Mouse (Mus musculus) stomach, embryonic 15.5 days (tissue): ENCODE data around the gene Slc7a14. TPM values are rescaled to one million over a fixed set of nuclear protein-coding genes. Genes with fewer than 3 reads are reported as not detected.
"Not testable (repeated sequence)": the region's sequence is repeated elsewhere in the genome, so short reads cannot be mapped to it uniquely, and the experiment has no call there.

ENCODE experiments used
- ATAC-seq: fragments of 200-750 bp; cut with Nextera tagmentation; 2 replicates; pipeline ENCODE4 v1.8.0; 2017; ENCODE audit warnings: low read depth, moderate number of reproducible peaks, moderate TSS enrichment; ENCODE audit not compliant: insufficient read depth, low FRiP score
- H3K27ac ChIP-seq: fragments of 300-500 bp; sonication (generic); 2 replicates; pipeline ENCODE4 v1.5.1; 2015; ENCODE audit warnings: mild to moderate bottlenecking, inconsistent platforms
- H3K27me3 ChIP-seq: fragments of 300-500 bp; sonication (generic); replicated peaks from 2 replicates; pipeline ENCODE4 v1.6.1; 2015; ENCODE audit warnings: inconsistent platforms
- H3K36me3 ChIP-seq: fragments of 300-500 bp; sonication (generic); 2 replicates; pipeline ENCODE4 v1.6.1; 2015; ENCODE audit warnings: inconsistent platforms
- H3K4me1 ChIP-seq: fragments of 300-500 bp; sonication (generic); 2 replicates; pipeline ENCODE4 v1.6.1; 2015; ENCODE audit warnings: inconsistent platforms
- H3K4me2 ChIP-seq: fragments of 300-500 bp; sonication (generic); 2 replicates; pipeline ENCODE4 v1.6.1; 2015; ENCODE audit warnings: mild to moderate bottlenecking, inconsistent platforms
- H3K4me3 ChIP-seq: fragments of 300-500 bp; sonication (generic); replicated peaks from 2 replicates; pipeline ENCODE4 v1.5.1; 2015; ENCODE audit warnings: inconsistent platforms
- H3K9ac ChIP-seq: fragments of 300-500 bp; sonication (generic); 2 replicates; pipeline ENCODE4 v1.6.1; 2015; ENCODE audit warnings: inconsistent platforms
- H3K9me3 ChIP-seq: fragments of 300-500 bp; sonication (generic); 2 replicates; pipeline ENCODE4 v1.6.1; 2016; ENCODE audit warnings: inconsistent platforms
- WGBS: fragments of 180-500 bp; shearing (Covaris S2); methylation state at CpG from one replicate; pipeline ENCODE4 v1.1.7; 2015; 5-methylcytosine and 5-hydroxymethylcytosine counted together
- polyA plus RNA-seq: library from polyadenylated mRNA; unstranded; fragments of >200 nt; fragmentation: Nextera tagmentation; extraction: Ambion mirVana; gene quantifications from 2 replicates; pipeline ENCODE4 v1.2.1, GENCODE M21; 2015

Slc7a14 gene
- polyA plus RNA-seq, 1 experiment from 2014 or later, result 1.1 TPM

GRCm38 (mm10) chr3:31287421-31287948 is 22.7 kb downstream of the Slc7a14 start:
- Histone ChIP-seq H3K4me2 (no peak overlapping the region), H3K9me3 (no peaks in the 10 kb centered on the region), H3K4me3 (no peak overlapping the region), H3K9ac (no peak overlapping the region), H3K4me1 (no peaks in the 10 kb centered on the region), H3K27ac (no peak overlapping the region), H3K27me3 (no peaks in the 10 kb centered on the region), H3K36me3 (no peaks in the 10 kb centered on the region)
- ATAC-seq, result no peak
- WGBS, result 66% methylated on average over 3 of the region's 3 CpGs

- ATAC-seq, result no peak
- H3K4me3 ChIP-seq, result no peak overlapping the region
- WGBS, result 58% methylated on average over 2 of the region's 2 CpGs
- no peak overlapping the region for H3K4me2 ChIP-seq
- no peak overlapping the region for H3K9ac ChIP-seq
- no peaks in the 10 kb centered on the region for H3K27me3 ChIP-seq
- H3K4me1 ChIP-seq, result no peaks in the 10 kb centered on the region
- H3K9me3 ChIP-seq, result no peaks in the 10 kb centered on the region
- H3K27ac ChIP-seq, result no peak overlapping the region
- no peaks in the 10 kb centered on the region for H3K36me3 ChIP-seq
Measured at GRCm38 (mm10) chr3:31281116-31281515, 29.1 kb downstream of the Slc7a14 start.

- Histone ChIP-seq H3K4me2 (no peak overlapping the region), H3K4me3 (no peak overlapping the region), H3K9ac (no peak overlapping the region), H3K27ac (no peak overlapping the region), H3K4me1 (no peaks in the 10 kb centered on the region), H3K9me3 (no peaks in the 10 kb centered on the region), H3K27me3 (no peaks in the 10 kb centered on the region), H3K36me3 (no peaks in the 10 kb centered on the region)
- ATAC-seq, result no peak
- 61% methylated on average over 2 of the region's 2 CpGs for WGBS
Measured at GRCm38 (mm10) chr3:31274875-31275274, 35.3 kb downstream of the Slc7a14 start.

- not testable (repeated sequence) for H3K36me3 ChIP-seq, H3K27ac ChIP-seq, H3K9ac ChIP-seq, H3K9me3 ChIP-seq, H3K4me2 ChIP-seq, H3K27me3 ChIP-seq, H3K4me3 ChIP-seq, H3K4me1 ChIP-seq, ATAC-seq
Measured at GRCm38 (mm10) chr3:31273247-31273646, 36.9 kb downstream of the Slc7a14 start.

- ATAC-seq, result no peak
- Histone ChIP-seq H3K27ac (no peak overlapping the region), H3K36me3 (no peaks in the 10 kb centered on the region), H3K4me2 (no peak overlapping the region), H3K4me1 (no peaks in the 10 kb centered on the region), H3K27me3 (no peaks in the 10 kb centered on the region), H3K9ac (no peak overlapping the region), H3K4me3 (no peak overlapping the region), H3K9me3 (no peaks in the 10 kb centered on the region)
- WGBS, result 71% methylated on average over 2 of the region's 2 CpGs
Measured at GRCm38 (mm10) chr3:31272635-31273034, 37.5 kb downstream of the Slc7a14 start.

- no peak for ATAC-seq
- no peaks in the 10 kb centered on the region for H3K27me3 ChIP-seq
- H3K9ac ChIP-seq, result no peak overlapping the region
- H3K36me3 ChIP-seq, result no peaks in the 10 kb centered on the region
- no peak overlapping the region for H3K4me2 ChIP-seq
- no peaks in the 10 kb centered on the region for H3K4me1 ChIP-seq
- H3K27ac ChIP-seq, result no peak overlapping the region
- no peaks in the 10 kb centered on the region for H3K9me3 ChIP-seq
- WGBS, result 76% methylated on average over 4 of the region's 4 CpGs
- no peak overlapping the region for H3K4me3 ChIP-seq
Measured at GRCm38 (mm10) chr3:31269551-31270317, 40.4 kb downstream of the Slc7a14 start.

GRCm38 (mm10) chr3:31267921-31268320 is 42.3 kb downstream of the Slc7a14 start:
- Histone ChIP-seq H3K4me2 (no peak overlapping the region), H3K9me3 (no peaks in the 10 kb centered on the region), H3K4me1 (no peaks in the 10 kb centered on the region), H3K27me3 (no peaks in the 10 kb centered on the region), H3K27ac (no peak overlapping the region), H3K4me3 (no peak overlapping the region), H3K36me3 (no peaks in the 10 kb centered on the region), H3K9ac (no peak overlapping the region)
- peak; percentile 39; the same call in 1 of the 2 replicates for ATAC-seq
- 59% methylated on average over 2 of the region's 2 CpGs for WGBS

- 84% methylated on average over 7 of the region's 7 CpGs for WGBS
- Histone ChIP-seq H3K4me2 (no peak overlapping the region), H3K9ac (no peak overlapping the region), H3K9me3 (no peaks in the 10 kb centered on the region), H3K27me3 (no peaks in the 10 kb centered on the region), H3K27ac (no peak overlapping the region), H3K4me3 (no peak overlapping the region), H3K4me1 (no peaks in the 10 kb centered on the region), H3K36me3 (no peaks in the 10 kb centered on the region)
- ATAC-seq, result no peak
Measured at GRCm38 (mm10) chr3:31266941-31267340, 43.2 kb downstream of the Slc7a14 start.

GRCm38 (mm10) chr3:31263535-31263934 is 46.6 kb downstream of the Slc7a14 start:
- no peak for ATAC-seq
- no peak overlapping the region for H3K4me2 ChIP-seq
- 84% methylated on average over 3 of the region's 3 CpGs for WGBS
- no peak overlapping the region for H3K4me3 ChIP-seq
- H3K27ac ChIP-seq, result no peak overlapping the region
- H3K9me3 ChIP-seq, result no peaks in the 10 kb centered on the region
- no peaks in the 10 kb centered on the region for H3K27me3 ChIP-seq
- no peaks in the 10 kb centered on the region for H3K4me1 ChIP-seq
- H3K9ac ChIP-seq, result no peak overlapping the region
- H3K36me3 ChIP-seq, result no peaks in the 10 kb centered on the region

GRCm38 (mm10) chr3:31261418-31262014 is 48.7 kb downstream of the Slc7a14 start:
- no peaks in the 10 kb centered on the region for H3K27me3 ChIP-seq
- H3K36me3 ChIP-seq, result no peaks in the 10 kb centered on the region
- H3K27ac ChIP-seq, result no peak overlapping the region
- WGBS, result 71% methylated on average over 7 of the region's 7 CpGs
- no peak overlapping the region for H3K4me3 ChIP-seq
- no peaks in the 10 kb centered on the region for H3K4me1 ChIP-seq
- no peaks in the 10 kb centered on the region for H3K9me3 ChIP-seq
- ATAC-seq, result no peak
- H3K4me2 ChIP-seq, result no peak overlapping the region
- H3K9ac ChIP-seq, result no peak overlapping the region

GRCm38 (mm10) chr3:31260964-31261346 is 49.2 kb downstream of the Slc7a14 start:
- ATAC-seq, result no peak
- peak overlapping the region; percentile 48; the same call in 1 of the 2 replicates for H3K27ac ChIP-seq

GRCm38 (mm10) chr3:31260329-31260963 is 49.7 kb downstream of the Slc7a14 start:
- Histone ChIP-seq H3K27ac (peak overlapping the region; percentile 48; the same call in 1 of the 2 replicates), H3K4me3 (no peak overlapping the region), H3K9me3 (no peaks in the 10 kb centered on the region), H3K27me3 (no peaks in the 10 kb centered on the region), H3K9ac (no peak overlapping the region), H3K4me2 (no peak overlapping the region), H3K36me3 (no peaks in the 10 kb centered on the region), H3K4me1 (no peaks in the 10 kb centered on the region)
- peak; percentile 84 for ATAC-seq
- WGBS, result 22% methylated on average over 7 of the region's 7 CpGs

More at GRCm38 (mm10) chr3:31260964-31261346, 49.2 kb downstream of the Slc7a14 start:
- Histone ChIP-seq H3K4me2 (no peak overlapping the region), H3K4me3 (no peak overlapping the region), H3K9ac (no peak overlapping the region), H3K27me3 (no peaks in the 10 kb centered on the region), H3K9me3 (no peaks in the 10 kb centered on the region), H3K36me3 (no peaks in the 10 kb centered on the region), H3K4me1 (no peaks in the 10 kb centered on the region)
- WGBS, result 48% methylated on average over 3 of the region's 3 CpGs
